Mouse (Mus musculus) liver, postnatal 0 days (tissue): ENCODE measurements at regions not wholly inside any gene's neighbourhood (a gene's known extent, or its start where the extent isn't known, plus 50 kb on each side); places are given as distances from the start of the nearest gene placed in this dataset.

Experiments used
- CTCF ChIP-seq: sonication (generic); IDR thresholded peaks from 2 replicates; pipeline ENCODE4 v1.5.1; 2016; ENCODE audit warnings: antibody characterized with exemption, low read depth
- EP300 ChIP-seq: IDR thresholded peaks from 2 replicates; pipeline ENCODE4 v1.6.1; 2016; ENCODE audit warnings: antibody characterized with exemption, low read depth, mild to moderate bottlenecking

DNA sequence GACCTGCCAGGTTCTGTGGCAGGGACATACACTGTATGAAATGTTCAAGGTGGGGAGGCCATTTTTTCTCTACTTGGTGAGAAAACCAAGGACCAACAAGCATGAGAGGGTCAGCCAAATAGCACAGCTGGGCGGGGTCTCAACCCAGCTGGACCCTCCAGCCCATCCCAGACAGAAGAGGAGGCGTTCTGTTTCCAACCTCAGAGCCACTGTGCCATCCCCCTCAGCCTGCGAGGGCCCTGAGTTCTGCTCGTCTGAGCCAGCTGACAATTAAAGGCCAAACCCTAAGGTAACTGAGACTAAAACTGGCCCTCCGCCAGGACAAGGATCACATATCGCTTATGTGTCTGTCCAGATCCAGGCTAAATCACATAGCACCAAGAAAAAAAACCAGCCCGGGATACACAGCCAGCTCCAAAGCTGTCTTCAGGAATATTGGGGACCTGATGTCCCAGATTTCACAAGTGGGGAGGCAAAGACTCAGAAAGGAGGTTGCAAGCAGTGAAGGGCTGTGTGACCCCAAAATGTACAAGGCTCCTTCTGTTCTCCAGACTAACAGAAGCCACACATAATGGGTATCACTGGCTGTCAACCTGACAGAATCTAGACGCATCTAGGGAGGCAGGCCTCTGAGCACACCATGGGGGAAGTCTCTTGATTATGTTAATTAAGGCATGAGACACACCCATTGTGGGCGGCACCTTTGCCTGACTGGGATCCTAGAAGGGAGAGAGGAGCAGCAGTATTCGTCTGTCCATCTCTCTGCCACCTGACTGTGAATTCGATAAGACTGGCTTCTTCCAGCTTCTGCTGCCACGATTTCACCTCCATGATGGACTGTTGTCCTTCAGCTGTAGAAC lies 69.6 kb downstream of the Mrm1 start:
- no peak for TF ChIP-seq EP300
- TF ChIP-seq CTCF = no peak
